Mouse (Mus musculus) megakaryocyte, adult 5-6 weeks (primary cell): Measurements from ENCODE around the gene Dyrk4. TPM values are rescaled to one million over a fixed set of nuclear protein-coding genes. Genes with fewer than 3 reads are reported as not detected.
A peak's percentile ranks its signal among the peaks of the same experiment; 100 is the strongest.

ENCODE experiments used
- ATAC-seq: 2 replicates; pipeline ENCODE4 v1.8.0; 2016; ENCODE audit warnings: mild to moderate bottlenecking, inconsistent platforms; ENCODE audit not compliant: poor library complexity, severe bottlenecking
- total RNA-seq, 2 experiments: library from RNA; stranded (forward) in 1 of 2; stranded (reverse) in 1 of 2; fragments of 153-499, 151-499 nt in 1 of 2; fragments of 221-1000, 200-1000 nt in 1 of 2; gene quantifications; 2 replicates each; pipeline versions ENCODE4 v1.2.3 to v1.2.4; 2015 to 2017

Gene Dyrk4
- total RNA-seq (2015), result 0.14 TPM in 1 of 2 replicates, not detected in the other
- total RNA-seq (2017), result 0.59 TPM in 1 of 2 replicates, not detected in the other

GRCm38 (mm10) chr6:126921111-126921881 is at the start of gene Dyrk4:
Gene Dyrk4, minus strand, starts transcription at chr6:126921839.
- peak; percentile 51 for ATAC-seq

- no peak for ATAC-seq
These were observed 44.8 kb upstream of the Dyrk4 start for GRCm38 (mm10) chr6:126966241-126967026.

- ATAC-seq, result no peak
These were observed 41.8 kb upstream of the Dyrk4 start for GRCm38 (mm10) chr6:126963426-126963825.

GRCm38 (mm10) chr6:126962709-126963108 is 41.1 kb upstream of the Dyrk4 start:
- no peak for ATAC-seq

GRCm38 (mm10) chr6:126961371-126962018 is 39.9 kb upstream of the Dyrk4 start:
- ATAC-seq, result no peak

- peak; percentile 98 for ATAC-seq
These were observed 34.1 kb upstream of the Dyrk4 start for GRCm38 (mm10) chr6:126955734-126956133.

- 0 out of 2 replicates have a peak, but pooled peaks have one; percentile 21 for ATAC-seq
These were observed 26.7 kb upstream of the Dyrk4 start for GRCm38 (mm10) chr6:126948336-126948735.

GRCm38 (mm10) chr6:126940451-126940850 is 18.8 kb upstream of the Dyrk4 start:
- ATAC-seq, result peak; percentile 70

- peak; percentile 87 for ATAC-seq
These were observed 18.0 kb upstream of the Dyrk4 start, which contains the start of the genes Rad51ap1 and D6Wsu163e for GRCm38 (mm10) chr6:126939487-126940171. Gene Rad51ap1, minus strand, starts transcription at chr6:126939587. Gene D6Wsu163e, plus strand, starts transcription at chr6:126939962.

GRCm38 (mm10) chr6:126938853-126939486 is 17.3 kb upstream of the Dyrk4 start:
- no peak for ATAC-seq

- ATAC-seq, result no peak
These were observed 16.4 kb upstream of the Dyrk4 start for GRCm38 (mm10) chr6:126938047-126938446.

GRCm38 (mm10) chr6:126932896-126933295 is 11.3 kb upstream of the Dyrk4 start:
- no peak for ATAC-seq

- ATAC-seq, result no peak
These were observed 6.7 kb downstream of the Dyrk4 start for GRCm38 (mm10) chr6:126914928-126915327.

- peak; percentile 84 for ATAC-seq
These were observed 10.9 kb downstream of the Dyrk4 start for GRCm38 (mm10) chr6:126910727-126911126.

GRCm38 (mm10) chr6:126907876-126908275 is 13.8 kb downstream of the Dyrk4 start:
- no peak for ATAC-seq

GRCm38 (mm10) chr6:126907378-126907777 is 14.3 kb downstream of the Dyrk4 start:
- no peak for ATAC-seq

GRCm38 (mm10) chr6:126877118-126877517 is 44.5 kb downstream of the Dyrk4 start:
- ATAC-seq, result no peak

GRCm38 (mm10) chr6:126852881-126853280 is 68.8 kb downstream of the Dyrk4 start, which contains the start of gene Akap3:
Gene Akap3, plus strand, starts transcription at chr6:126853098.
- ATAC-seq, result no peak

- peak; percentile 99 for ATAC-seq
These were observed 72.6 kb downstream of the Dyrk4 start, which contains the start of gene Ndufa9 for GRCm38 (mm10) chr6:126848712-126849704. Gene Ndufa9, minus strand, starts transcription at chr6:126849136.
